Mouse (Mus musculus) forebrain, embryonic 16.5 days (tissue): Measurements from ENCODE around the gene Tnfrsf17. TPM values are rescaled to one million over a fixed set of nuclear protein-coding genes. Genes with fewer than 3 reads are reported as not detected.

Source experiments
- ATAC-seq: fragments of 200-750 bp; cut with Nextera tagmentation; 2 replicates; pipeline ENCODE4 v1.8.0; 2017; ENCODE audit warnings: mild to moderate bottlenecking, moderate library complexity
- H3K27ac ChIP-seq: fragments of 300-500 bp; sonication (generic); 2 replicates; pipeline ENCODE4 v1.5.1; 2014; ENCODE audit warnings: low read length, control low read depth
- H3K27me3 ChIP-seq: fragments of 300-500 bp; sonication (generic); replicated peaks from 2 replicates; pipeline ENCODE4 v1.6.1; 2014; ENCODE audit warnings: low read length; ENCODE audit not compliant: control insufficient read depth, insufficient read depth
- H3K36me3 ChIP-seq: fragments of 300-500 bp; sonication (generic); 2 replicates; pipeline ENCODE4 v1.6.1; 2014; ENCODE audit not compliant: control insufficient read depth, insufficient read depth
- H3K4me1 ChIP-seq: fragments of 300-500 bp; sonication (generic); replicated peaks from 2 replicates; pipeline ENCODE4 v1.6.1; 2014; ENCODE audit warnings: low read length; ENCODE audit not compliant: control insufficient read depth, insufficient read depth
- H3K4me2 ChIP-seq: fragments of 300-500 bp; sonication (generic); 2 replicates; pipeline ENCODE4 v1.6.1; 2014; ENCODE audit warnings: mild to moderate bottlenecking, low read length, control low read depth
- H3K4me3 ChIP-seq: fragments of 300-500 bp; sonication (generic); replicated peaks from 2 replicates; pipeline ENCODE4 v1.5.1; 2014; ENCODE audit warnings: mild to moderate bottlenecking, low read length, control low read depth
- H3K9ac ChIP-seq: fragments of 300-500 bp; sonication (generic); replicated peaks from 2 replicates; pipeline ENCODE4 v1.6.1; 2014; ENCODE audit warnings: low read depth, low read length, control low read depth
- H3K9me3 ChIP-seq: fragments of 300-500 bp; sonication (generic); 2 replicates; pipeline ENCODE4 v1.6.1; 2016; ENCODE audit warnings: low read length; ENCODE audit not compliant: control insufficient read depth
- WGBS: fragments of 180-500 bp; shearing (Covaris S2); extraction: QIAGEN DNeasy Blood & Tissue Kit; methylation state at CpG from one replicate; pipeline ENCODE4 v1.1.7; 2014; 5-methylcytosine and 5-hydroxymethylcytosine counted together
- polyA plus RNA-seq: library from polyadenylated mRNA; unstranded; fragments of >200 nt; fragmentation: Nextera tagmentation; extraction: Ambion mirVana; gene quantifications from 2 replicates; pipeline ENCODE4 v1.2.1, GENCODE M21; 2015

The Tnfrsf17 gene
- not detected in 2 replicates for polyA plus RNA-seq

DNA sequence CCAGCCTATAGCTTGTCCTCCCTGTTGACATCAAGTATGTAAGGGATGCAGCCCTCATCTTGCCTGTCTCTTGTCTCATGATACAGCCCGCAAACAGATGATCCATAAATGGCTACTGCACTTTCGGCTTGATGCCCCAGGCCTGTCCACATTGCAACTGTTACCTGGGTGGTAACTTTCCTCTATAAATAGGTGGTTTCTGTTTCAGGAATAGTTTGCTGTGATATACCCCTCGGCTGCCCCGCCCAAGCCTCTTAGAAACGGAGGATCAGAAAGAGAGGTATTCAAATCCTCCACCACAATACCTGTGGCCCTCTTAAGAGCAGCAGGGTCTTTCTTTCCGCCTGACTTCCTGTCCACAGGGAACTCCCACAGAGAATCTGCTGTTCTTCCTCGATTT, at the start of gene Tnfrsf17:
Gene Tnfrsf17, plus strand, starts transcription at position 301 of the 400 bp plus-strand sequence.
- no peak within 1 kb of the TSS for H3K9ac ChIP-seq
- no peaks in the 10 kb centered on the region for H3K27me3 ChIP-seq
- no peaks in the 10 kb centered on the region for H3K4me1 ChIP-seq
- H3K9me3 ChIP-seq, result no peaks in the 10 kb centered on the region
- H3K27ac ChIP-seq, result no peak within 1 kb of the TSS
- H3K4me2 ChIP-seq, result no peak within 1 kb of the TSS
- no peaks in the 10 kb centered on the region for H3K36me3 ChIP-seq
- no peak within 1 kb of the TSS for H3K4me3 ChIP-seq
- 69% methylated on average over 7 of the region's 7 CpGs for WGBS
- ATAC-seq, result no peak

DNA sequence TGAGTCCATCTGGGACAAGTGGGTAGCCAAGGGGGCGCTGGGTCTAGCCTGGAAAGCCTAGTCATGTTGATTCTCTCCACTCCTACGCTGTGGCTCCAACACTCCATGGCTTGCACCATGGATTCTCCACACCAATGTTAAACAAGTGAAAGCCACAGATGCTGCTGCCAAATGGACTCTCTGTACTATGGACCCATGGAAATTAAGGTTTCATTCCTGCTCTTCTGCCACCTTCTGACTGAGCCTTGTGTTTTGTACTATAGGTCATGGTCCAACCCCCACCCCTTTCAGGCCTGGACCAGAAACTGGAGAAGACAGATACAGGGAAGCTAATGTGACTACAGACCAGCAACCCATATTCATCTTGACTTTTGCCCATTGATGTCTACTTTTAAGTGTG, 47.1 kb upstream of the Tnfrsf17 start:
- no peaks in the 10 kb centered on the region for H3K36me3 ChIP-seq
- H3K9ac ChIP-seq, result no peak overlapping the region
- no peak overlapping the region for H3K4me2 ChIP-seq
- no peaks in the 10 kb centered on the region for H3K4me1 ChIP-seq
- no peaks in the 10 kb centered on the region for H3K27me3 ChIP-seq
- no peaks in the 10 kb centered on the region for H3K9me3 ChIP-seq
- H3K4me3 ChIP-seq, result no peak overlapping the region
- H3K27ac ChIP-seq, result no peak overlapping the region
- WGBS, result 79% methylated on average over 2 of the region's 2 CpGs
- ATAC-seq, result no peak

- no peak overlapping the region for H3K4me2 ChIP-seq
- H3K27ac ChIP-seq, result no peak overlapping the region
- H3K36me3 ChIP-seq, result no peaks in the 10 kb centered on the region
- H3K27me3 ChIP-seq, result no peaks in the 10 kb centered on the region
- no peaks in the 10 kb centered on the region for H3K9me3 ChIP-seq
- no peak overlapping the region for H3K9ac ChIP-seq
- no peak for ATAC-seq
- no peak overlapping the region for H3K4me3 ChIP-seq
- WGBS, result 45% methylated on average over 6 of the region's 6 CpGs
- no peaks in the 10 kb centered on the region for H3K4me1 ChIP-seq
Observed at GRCm38 (mm10) chr16:11269808-11270207, 43.8 kb upstream of the Tnfrsf17 start.

- no peak overlapping the region for H3K9ac ChIP-seq
- no peaks in the 10 kb centered on the region for H3K27me3 ChIP-seq
- no peaks in the 10 kb centered on the region for H3K36me3 ChIP-seq
- no peak for ATAC-seq
- H3K4me2 ChIP-seq, result no peak overlapping the region
- H3K4me3 ChIP-seq, result no peak overlapping the region
- WGBS, result 86% methylated on average over 2 of the region's 2 CpGs
- H3K27ac ChIP-seq, result no peak overlapping the region
- no peaks in the 10 kb centered on the region for H3K4me1 ChIP-seq
- H3K9me3 ChIP-seq, result no peaks in the 10 kb centered on the region
Observed at GRCm38 (mm10) chr16:11270642-11271041, 43.0 kb upstream of the Tnfrsf17 start.

GRCm38 (mm10) chr16:11271073-11271472, 42.5 kb upstream of the Tnfrsf17 start:
- Histone ChIP-seq H3K4me2 (no peak overlapping the region), H3K9ac (no peak overlapping the region)

GRCm38 (mm10) chr16:11276888-11277287, 36.7 kb upstream of the Tnfrsf17 start:
- H3K9me3 ChIP-seq, result no peaks in the 10 kb centered on the region
- no peak overlapping the region for H3K9ac ChIP-seq
- no peak overlapping the region for H3K27ac ChIP-seq
- ATAC-seq, result no peak
- no peaks in the 10 kb centered on the region for H3K27me3 ChIP-seq
- no peak overlapping the region for H3K4me3 ChIP-seq
- H3K4me1 ChIP-seq, result no peaks in the 10 kb centered on the region
- whole genome bisulfite sequencing, result 29% methylated on average over 3 of the region's 3 CpGs
- H3K4me2 ChIP-seq, result no peak overlapping the region
- no peaks in the 10 kb centered on the region for H3K36me3 ChIP-seq

More at GRCm38 (mm10) chr16:11271073-11271472, 42.5 kb upstream of the Tnfrsf17 start:
- no peaks in the 10 kb centered on the region for H3K9me3 ChIP-seq
- ATAC-seq, result no peak
- no peaks in the 10 kb centered on the region for H3K4me1 ChIP-seq
- no peak overlapping the region for H3K27ac ChIP-seq
- H3K4me3 ChIP-seq, result no peak overlapping the region
- H3K36me3 ChIP-seq, result no peaks in the 10 kb centered on the region
- H3K27me3 ChIP-seq, result no peaks in the 10 kb centered on the region

GRCm38 (mm10) chr16:11278778-11279177, 34.8 kb upstream of the Tnfrsf17 start:
- no peak overlapping the region for H3K4me2 ChIP-seq
- 51% methylated on average over 6 of the region's 6 CpGs for WGBS
- H3K4me3 ChIP-seq, result no peak overlapping the region
- H3K36me3 ChIP-seq, result no peaks in the 10 kb centered on the region
- H3K9ac ChIP-seq, result no peak overlapping the region
- H3K27me3 ChIP-seq, result no peaks in the 10 kb centered on the region
- no peak for ATAC-seq
- no peaks in the 10 kb centered on the region for H3K4me1 ChIP-seq
- H3K27ac ChIP-seq, result no peak overlapping the region
- no peaks in the 10 kb centered on the region for H3K9me3 ChIP-seq

- no peaks in the 10 kb centered on the region for H3K4me1 ChIP-seq
- WGBS, result 94% methylated on average over 5 of the region's 5 CpGs
Observed at GRCm38 (mm10) chr16:11282655-11283232, 30.9 kb upstream of the Tnfrsf17 start.

GRCm38 (mm10) chr16:11284881-11285280, 28.7 kb upstream of the Tnfrsf17 start:
- no peaks in the 10 kb centered on the region for H3K27me3 ChIP-seq
- WGBS, result 92% methylated on average over 2 of the region's 2 CpGs
- H3K9me3 ChIP-seq, result no peaks in the 10 kb centered on the region
- no peak overlapping the region for H3K9ac ChIP-seq
- H3K4me3 ChIP-seq, result no peak overlapping the region
- no peak for ATAC-seq
- H3K27ac ChIP-seq, result no peak overlapping the region
- no peak overlapping the region for H3K4me2 ChIP-seq
- no peaks in the 10 kb centered on the region for H3K4me1 ChIP-seq
- H3K36me3 ChIP-seq, result no peaks in the 10 kb centered on the region

More at GRCm38 (mm10) chr16:11282655-11283232, 30.9 kb upstream of the Tnfrsf17 start:
- ATAC-seq, result no peak
- Histone ChIP-seq H3K36me3 (no peaks in the 10 kb centered on the region), H3K9ac (no peak overlapping the region), H3K27ac (no peak overlapping the region), H3K4me3 (no peak overlapping the region), H3K4me2 (no peak overlapping the region), H3K27me3 (no peaks in the 10 kb centered on the region), H3K9me3 (no peaks in the 10 kb centered on the region)

- Histone ChIP-seq H3K36me3 (no peaks in the 10 kb centered on the region), H3K4me1 (no peaks in the 10 kb centered on the region), H3K4me2 (no peak overlapping the region), H3K27ac (no peak overlapping the region), H3K4me3 (no peak overlapping the region), H3K9ac (no peak overlapping the region), H3K9me3 (no peaks in the 10 kb centered on the region), H3K27me3 (no peaks in the 10 kb centered on the region)
- no peak for ATAC-seq
- WGBS, result 88% methylated on average over 2 of the region's 2 CpGs
Observed at GRCm38 (mm10) chr16:11285949-11286348, 27.7 kb upstream of the Tnfrsf17 start.
